Mouse (Mus musculus): Measurements from ENCODE around the gene Lpin1. TPM values are rescaled to one million over a fixed set of nuclear protein-coding genes. Genes with fewer than 3 reads are reported as not detected.

Gene Lpin1
- polyA plus RNA-seq, 1 experiment = 34.2 TPM

DNA sequence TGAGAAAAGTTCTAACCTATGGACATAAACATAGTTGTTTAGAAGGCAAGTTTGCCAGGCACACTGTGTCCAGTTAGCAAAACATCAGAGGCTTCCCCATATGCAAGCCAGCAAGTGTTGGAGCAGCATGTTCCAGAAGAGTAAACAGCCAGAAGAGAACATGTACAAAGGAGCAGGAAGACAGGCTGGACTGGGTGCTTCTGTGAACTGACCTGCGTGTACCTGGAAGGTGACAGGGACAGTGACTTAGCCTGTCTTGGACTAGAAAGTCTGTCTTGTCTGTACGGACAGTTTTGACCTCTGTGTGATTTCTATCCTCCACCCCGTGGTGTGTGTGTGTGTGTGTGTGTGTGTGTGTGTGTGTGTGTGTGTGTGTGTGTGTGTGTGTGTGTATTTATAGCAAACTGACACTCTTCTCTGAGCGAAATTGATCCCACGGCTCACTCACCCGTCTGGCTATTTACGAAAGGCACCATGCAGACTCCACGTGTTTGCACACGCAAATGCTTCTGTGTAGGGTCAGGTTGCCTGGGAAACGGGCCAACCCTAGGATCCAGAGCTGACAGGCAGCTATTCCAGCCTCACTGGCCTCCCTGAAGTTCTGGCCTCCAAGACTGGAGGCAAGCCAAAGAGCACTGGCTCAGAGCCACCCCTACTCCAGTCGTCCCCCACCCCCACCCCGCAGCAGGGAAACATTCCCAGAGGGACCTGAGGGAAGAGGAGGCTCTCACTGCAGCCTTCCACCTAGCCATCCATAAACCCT lies 7.9 kb upstream of the Lpin1 start:
- H3K27ac ChIP-seq (ENCODE audit: insufficient read depth, low read depth, low read length) = peak overlapping the region; percentile 79

DNA sequence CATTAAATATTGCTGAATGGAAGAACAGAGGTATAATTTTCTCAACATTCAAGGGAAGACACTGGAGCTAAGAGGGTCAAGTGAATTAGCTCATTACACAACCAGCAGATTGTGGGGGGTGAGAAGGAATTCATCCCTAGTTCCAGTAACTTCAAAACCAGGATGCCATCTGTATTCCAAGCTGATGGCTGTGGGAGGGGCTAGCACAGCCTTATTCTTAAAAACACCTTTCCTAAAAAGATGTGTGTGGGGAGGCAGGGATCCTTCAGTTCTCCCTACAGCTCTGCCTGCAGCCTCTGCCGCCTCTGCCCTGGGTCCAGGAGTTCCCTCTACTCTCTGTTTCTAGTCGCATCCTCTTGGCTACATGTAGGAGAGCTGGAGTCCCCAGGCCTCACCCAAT lies 5.0 kb upstream of the Lpin1 start:
- no peaks in the 10 kb centered on the region for H3K36me3 ChIP-seq (ENCODE audit: control insufficient read depth, insufficient read depth, low read length)
- DNase-seq = no peak
- H3K4me3 ChIP-seq (ENCODE audit: insufficient read depth, low read depth, low read length) = no peak overlapping the region
- 96% methylated on average over 2 of the region's 2 CpGs for WGBS
- H3K27me3 ChIP-seq (replicated peaks; ENCODE audit: control insufficient read depth, insufficient read depth, low read length) = no peaks in the 10 kb centered on the region
- H3K27ac ChIP-seq (ENCODE audit: insufficient read depth, low read depth, low read length) = no peak overlapping the region
- H3K4me1 ChIP-seq (ENCODE audit: control insufficient read depth, insufficient read depth, low read length) = peaks cover 16% of the 10 kb centered on the region
- TF ChIP-seq POLR2A (IDR thresholded peaks at IDR 0.05; ENCODE audit: low read depth, low read length) (no peak), CTCF (conservative IDR thresholded peaks at IDR 0.05; ENCODE audit: insufficient read depth, insufficient read length, low read depth, low read length) (no peak)

More for the DNA sequence above, 7.9 kb upstream of the Lpin1 start:
- TF ChIP-seq POLR2A (IDR thresholded peaks at IDR 0.05; ENCODE audit: low read depth, low read length) (no peak), CTCF (conservative IDR thresholded peaks at IDR 0.05; ENCODE audit: insufficient read depth, insufficient read length, low read depth, low read length) (no peak)
- peak; percentile 97 for DNase-seq
- no peak overlapping the region for H3K4me3 ChIP-seq (ENCODE audit: insufficient read depth, low read depth, low read length)
- no peaks in the 10 kb centered on the region for H3K27me3 ChIP-seq (replicated peaks; ENCODE audit: control insufficient read depth, insufficient read depth, low read length)
- WGBS = 6% methylated on average over 12 of the region's 12 CpGs
- no peaks in the 10 kb centered on the region for H3K36me3 ChIP-seq (ENCODE audit: control insufficient read depth, insufficient read depth, low read length)
- peaks cover 16% of the 10 kb centered on the region for H3K4me1 ChIP-seq (ENCODE audit: control insufficient read depth, insufficient read depth, low read length)

DNA sequence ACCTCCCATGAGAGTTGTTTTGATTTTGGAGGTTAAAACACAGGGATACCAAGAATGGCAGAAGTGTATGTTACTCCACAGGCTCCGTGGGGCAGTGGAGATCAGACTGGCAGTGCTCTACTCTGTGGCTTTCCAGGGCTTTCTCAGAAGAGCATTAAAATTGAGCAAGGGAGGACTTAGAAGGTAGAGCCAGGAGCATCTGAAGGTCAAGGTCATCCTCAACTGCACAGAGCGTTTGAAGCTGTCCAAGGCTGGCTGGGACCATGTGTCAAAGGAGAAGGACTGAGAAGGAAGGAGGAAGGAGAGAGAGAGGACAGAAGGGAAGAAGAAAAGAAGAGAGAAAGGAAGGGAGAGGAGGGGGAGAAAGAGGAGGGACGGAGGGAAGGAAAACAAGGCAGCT lies 3.8 kb upstream of the Lpin1 start:
- Histone ChIP-seq H3K27me3 (replicated peaks; ENCODE audit: control insufficient read depth, insufficient read depth, low read length) (no peaks in the 10 kb centered on the region), H3K27ac (ENCODE audit: insufficient read depth, low read depth, low read length) (no peak overlapping the region), H3K36me3 (ENCODE audit: control insufficient read depth, insufficient read depth, low read length) (no peaks in the 10 kb centered on the region), H3K4me1 (ENCODE audit: control insufficient read depth, insufficient read depth, low read length) (peaks cover 14% of the 10 kb centered on the region), H3K4me3 (ENCODE audit: insufficient read depth, low read depth, low read length) (no peak overlapping the region)
- DNase-seq = no peak
- WGBS = 58% methylated on average over 3 of the region's 3 CpGs
- TF ChIP-seq CTCF (conservative IDR thresholded peaks at IDR 0.05; ENCODE audit: insufficient read depth, insufficient read length, low read depth, low read length) = no peak
- TF ChIP-seq POLR2A (IDR thresholded peaks at IDR 0.05; ENCODE audit: low read depth, low read length) = no peak

DNA sequence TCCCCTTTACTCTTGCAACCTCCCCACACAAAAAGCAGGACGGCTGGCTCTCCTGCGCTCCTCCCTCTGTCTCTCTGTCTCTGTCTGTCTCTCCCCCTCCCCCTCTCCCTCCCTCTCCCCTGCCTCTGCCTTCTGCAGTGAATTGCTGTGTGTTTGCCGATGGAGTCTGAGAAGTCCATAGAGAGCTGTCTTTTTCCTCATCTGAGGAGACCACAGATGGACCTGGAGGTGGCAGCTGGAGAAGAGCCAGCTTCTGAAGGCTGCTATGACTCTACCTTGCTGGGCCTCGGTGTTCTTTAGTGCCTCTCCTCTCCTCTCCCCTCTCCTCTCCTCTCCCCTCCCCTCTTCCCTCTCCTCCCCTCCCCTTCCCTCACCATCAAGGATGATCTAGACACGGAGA lies 5.1 kb downstream of the Lpin1 start:
- no peak for TF ChIP-seq POLR2A (IDR thresholded peaks at IDR 0.05; ENCODE audit: low read depth, low read length)
- TF ChIP-seq CTCF (conservative IDR thresholded peaks at IDR 0.05; ENCODE audit: insufficient read depth, insufficient read length, low read depth, low read length) = no peak
- whole genome bisulfite sequencing = 79% methylated on average over 5 of the region's 5 CpGs

DNA sequence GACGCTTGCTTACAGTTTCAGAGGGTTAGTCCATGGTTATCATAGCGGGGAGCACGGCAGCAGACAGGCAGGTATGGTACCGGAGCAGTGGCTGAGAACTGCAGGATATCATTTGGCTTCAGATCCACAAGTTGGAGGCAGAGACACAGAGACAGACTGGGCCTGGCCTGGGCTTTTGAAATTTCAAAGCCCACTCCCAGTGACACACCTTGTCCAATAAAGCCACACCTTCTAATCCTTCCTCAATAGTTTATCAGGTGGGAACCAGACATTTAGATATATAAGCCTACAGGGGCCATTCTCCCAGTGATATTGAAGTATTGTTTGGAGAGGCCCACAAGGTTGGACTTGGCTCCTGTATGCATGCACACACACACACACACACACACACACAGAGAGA lies 8.5 kb downstream of the Lpin1 start:
- H3K27me3 ChIP-seq (replicated peaks; ENCODE audit: control insufficient read depth, insufficient read depth, low read length) = no peaks in the 10 kb centered on the region
- TF ChIP-seq CTCF (conservative IDR thresholded peaks at IDR 0.05; ENCODE audit: insufficient read depth, insufficient read length, low read depth, low read length) = no peak
- no peak for TF ChIP-seq POLR2A (IDR thresholded peaks at IDR 0.05; ENCODE audit: low read depth, low read length)
- no peak overlapping the region for H3K27ac ChIP-seq (ENCODE audit: insufficient read depth, low read depth, low read length)
- 95% methylated on average over 4 of the region's 4 CpGs for WGBS
- H3K36me3 ChIP-seq (ENCODE audit: control insufficient read depth, insufficient read depth, low read length) = no peaks in the 10 kb centered on the region
- H3K4me3 ChIP-seq (ENCODE audit: insufficient read depth, low read depth, low read length) = no peak overlapping the region
- no peaks in the 10 kb centered on the region for H3K4me1 ChIP-seq (ENCODE audit: control insufficient read depth, insufficient read depth, low read length)
- DNase-seq = no peak

More for the DNA sequence above, 5.1 kb downstream of the Lpin1 start:
- Histone ChIP-seq H3K27me3 (replicated peaks; ENCODE audit: control insufficient read depth, insufficient read depth, low read length) (no peaks in the 10 kb centered on the region), H3K4me3 (ENCODE audit: insufficient read depth, low read depth, low read length) (no peak overlapping the region), H3K36me3 (ENCODE audit: control insufficient read depth, insufficient read depth, low read length) (no peaks in the 10 kb centered on the region), H3K27ac (ENCODE audit: insufficient read depth, low read depth, low read length) (no peak overlapping the region), H3K4me1 (ENCODE audit: control insufficient read depth, insufficient read depth, low read length) (no peaks in the 10 kb centered on the region)
- no peak for DNase-seq

DNA sequence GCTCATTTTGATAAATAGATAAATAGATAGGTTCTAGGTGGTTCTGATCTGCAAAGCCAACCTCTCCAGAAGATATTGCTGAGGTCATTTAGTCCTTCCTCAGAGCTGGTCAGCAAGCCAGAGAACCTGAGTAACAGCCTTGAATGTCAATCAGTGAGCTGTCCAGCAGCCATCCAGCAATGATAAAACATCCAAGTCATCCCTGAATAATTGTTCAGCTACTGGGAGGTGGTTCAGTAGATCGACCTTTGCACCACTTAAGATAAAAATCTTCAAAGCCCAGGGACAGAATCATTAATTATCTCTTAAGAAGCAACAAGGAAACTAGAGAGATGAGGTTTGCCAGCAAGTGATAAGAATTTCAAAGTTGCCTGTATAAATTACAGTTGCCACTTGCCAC lies 10.4 kb downstream of the Lpin1 start:
- Histone ChIP-seq H3K36me3 (ENCODE audit: control insufficient read depth, insufficient read depth, low read length) (no peaks in the 10 kb centered on the region), H3K4me1 (ENCODE audit: control insufficient read depth, insufficient read depth, low read length) (no peaks in the 10 kb centered on the region), H3K27ac (ENCODE audit: insufficient read depth, low read depth, low read length) (no peak overlapping the region), H3K4me3 (ENCODE audit: insufficient read depth, low read depth, low read length) (no peak overlapping the region), H3K27me3 (replicated peaks; ENCODE audit: control insufficient read depth, insufficient read depth, low read length) (no peaks in the 10 kb centered on the region)
- 28% methylated on average over 1 of the region's 1 CpGs for WGBS
- TF ChIP-seq CTCF (conservative IDR thresholded peaks at IDR 0.05; ENCODE audit: insufficient read depth, insufficient read length, low read depth, low read length) (no peak), POLR2A (IDR thresholded peaks at IDR 0.05; ENCODE audit: low read depth, low read length) (no peak)
- DNase-seq = no peak

DNA sequence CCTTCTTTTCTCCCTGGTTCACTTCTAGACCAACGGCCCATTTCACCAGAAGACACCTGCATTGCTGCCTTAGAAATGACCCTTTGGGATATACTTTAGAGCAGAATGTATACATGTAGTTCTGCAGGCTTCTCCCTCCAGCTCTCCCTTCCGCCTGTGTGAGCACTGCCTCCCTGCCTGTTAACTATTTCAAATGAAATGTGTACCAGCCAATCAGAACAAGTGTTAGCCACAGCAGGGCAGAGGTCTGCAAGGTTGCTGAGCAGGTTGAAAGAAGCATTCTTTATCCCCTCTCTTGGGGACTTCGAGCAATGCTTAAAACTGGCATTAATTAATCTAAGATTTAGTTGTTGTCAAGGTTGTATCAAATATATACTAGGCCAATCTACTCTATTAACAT lies 11.4 kb downstream of the Lpin1 start:
- 56% methylated on average over 3 of the region's 3 CpGs for WGBS
- no peaks in the 10 kb centered on the region for H3K36me3 ChIP-seq (ENCODE audit: control insufficient read depth, insufficient read depth, low read length)
- no peak for DNase-seq
- H3K27ac ChIP-seq (ENCODE audit: insufficient read depth, low read depth, low read length) = no peak overlapping the region
- H3K27me3 ChIP-seq (replicated peaks; ENCODE audit: control insufficient read depth, insufficient read depth, low read length) = no peaks in the 10 kb centered on the region
- no peak overlapping the region for H3K4me3 ChIP-seq (ENCODE audit: insufficient read depth, low read depth, low read length)
- no peaks in the 10 kb centered on the region for H3K4me1 ChIP-seq (ENCODE audit: control insufficient read depth, insufficient read depth, low read length)
- TF ChIP-seq CTCF (conservative IDR thresholded peaks at IDR 0.05; ENCODE audit: insufficient read depth, insufficient read length, low read depth, low read length) (no peak), POLR2A (IDR thresholded peaks at IDR 0.05; ENCODE audit: low read depth, low read length) (no peak)
